Mouse (Mus musculus) ES-E14 (cell line): ENCODE data around the gene Rnaseh1.

Experiments
- CHD2 ChIP-seq: IDR thresholded peaks from 2 replicates; pipeline ENCODE4 v1.6.1; 2014; ENCODE audit warnings: mild to moderate bottlenecking, low read depth, low read length, inconsistent platforms
- ZC3H11A ChIP-seq: IDR thresholded peaks from 2 replicates; pipeline ENCODE4 v1.6.1; 2012; ENCODE audit warnings: low read depth, mild to moderate bottlenecking, inconsistent platforms, low read length, borderline replicate concordance

DNA sequence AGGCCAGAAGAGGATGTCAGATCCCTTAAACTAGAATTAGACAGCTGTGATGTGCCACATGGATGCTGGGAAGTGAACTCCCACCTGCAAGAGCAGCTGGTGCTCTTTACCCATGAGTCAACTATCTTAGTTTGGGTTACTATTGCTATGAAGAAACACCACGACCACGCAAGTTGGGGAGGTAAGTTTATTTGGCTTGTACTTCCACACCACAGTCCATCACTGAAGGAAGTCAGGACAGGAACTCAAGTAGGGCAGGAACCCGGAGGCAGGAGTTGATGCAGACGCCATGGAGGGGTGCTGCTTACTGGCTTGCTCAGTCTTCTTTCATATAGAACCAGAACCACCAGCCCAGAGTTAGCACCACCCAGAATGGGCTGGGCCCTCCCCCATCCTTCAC, 22.3 kb upstream of the Rnaseh1 start:
- TF ChIP-seq ZC3H11A (no peak), CHD2 (no peak)
